Mouse (Mus musculus) forelimb bud, embryonic 11.5 days (tissue): Measurements from ENCODE around the gene Itgam.

Experiments used
- DNase-seq: peaks from one replicate; pipeline ENCODE4 v3.0.0-alpha.2; 2012; ENCODE audit warnings: low read depth, low spot score

Gene Itgam

DNA sequence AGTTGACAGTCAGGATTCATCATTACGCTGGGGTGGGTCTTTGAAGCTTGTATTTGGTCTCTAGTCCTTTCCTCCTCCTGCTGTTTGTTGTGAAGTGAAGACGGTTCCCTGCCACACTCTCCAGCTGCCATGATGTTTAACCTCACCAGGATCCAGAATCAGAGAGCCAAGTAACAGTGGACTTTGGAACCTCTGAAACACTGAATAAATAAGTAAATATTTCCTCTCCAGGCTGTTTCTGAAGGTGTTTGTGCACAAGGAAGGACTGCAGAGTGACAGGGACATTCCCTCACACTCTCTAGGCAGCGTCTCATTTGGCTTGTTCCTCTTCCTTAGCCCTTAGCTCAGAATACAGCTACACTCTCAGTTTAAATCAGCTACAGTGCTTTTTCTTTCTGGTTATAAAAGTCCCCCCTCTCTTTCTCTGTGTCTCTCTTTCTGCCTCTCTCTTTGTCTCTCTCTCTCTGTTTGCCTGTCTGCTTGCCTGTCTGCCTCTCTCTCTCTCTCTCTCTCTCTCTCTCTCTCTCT, 5.5 kb upstream of the Itgam start:
- DNase-seq, result no peak

GRCm38 (mm10) chr7:128057860-128058259, 4.6 kb upstream of the Itgam start:
- DNase-seq, result no peak

DNA sequence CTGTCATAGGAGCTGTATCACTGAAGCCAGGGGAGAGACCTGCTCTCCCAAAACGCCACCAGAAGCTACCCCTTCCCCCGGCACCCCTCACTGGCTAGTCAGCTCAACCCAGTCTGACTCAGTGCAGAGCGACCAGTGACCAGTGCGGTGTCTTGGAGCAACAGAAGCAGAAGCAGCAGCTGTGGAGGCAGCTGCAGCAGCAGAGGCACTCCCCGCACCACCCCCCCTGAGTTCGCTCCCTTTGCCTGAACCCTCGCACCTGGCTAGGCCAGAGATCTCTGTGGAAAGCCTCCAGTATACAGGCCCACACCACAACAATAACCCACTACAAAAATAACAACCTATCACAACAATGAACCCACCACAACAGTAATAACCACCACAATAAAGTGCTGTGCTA, 3.9 kb upstream of the Itgam start:
- DNase-seq, result no peak

GRCm38 (mm10) chr7:128059091-128059490, 3.3 kb upstream of the Itgam start:
- no peak for DNase-seq

DNA sequence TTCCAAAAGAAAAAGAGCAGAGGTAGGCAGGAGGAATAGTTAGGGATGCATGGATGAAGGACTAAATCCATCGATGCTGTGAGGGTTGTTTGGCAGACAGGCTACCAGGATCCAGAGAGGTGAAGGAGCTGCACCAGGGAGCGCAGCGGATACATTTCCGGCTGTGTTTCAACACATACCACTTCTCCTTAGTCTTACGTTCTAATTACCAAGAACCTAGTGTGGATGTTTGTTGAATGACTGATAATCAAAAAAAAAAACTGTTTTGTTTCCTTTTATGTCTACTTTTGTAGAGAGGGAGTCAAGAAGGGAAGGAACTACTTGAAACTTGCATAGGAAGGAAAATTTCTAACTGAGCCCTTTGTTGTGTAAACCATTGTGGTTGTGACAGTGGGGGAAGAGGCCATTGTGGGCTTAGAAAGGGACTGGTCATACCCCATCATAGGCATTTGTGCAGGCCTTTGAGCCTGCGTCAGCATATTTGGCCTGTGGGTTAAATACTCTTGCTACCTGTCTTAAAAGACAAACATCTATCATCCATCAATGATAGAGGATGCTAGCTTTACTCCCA, 856 bp downstream of the Itgam start:
- DNase-seq, result no peak

DNA sequence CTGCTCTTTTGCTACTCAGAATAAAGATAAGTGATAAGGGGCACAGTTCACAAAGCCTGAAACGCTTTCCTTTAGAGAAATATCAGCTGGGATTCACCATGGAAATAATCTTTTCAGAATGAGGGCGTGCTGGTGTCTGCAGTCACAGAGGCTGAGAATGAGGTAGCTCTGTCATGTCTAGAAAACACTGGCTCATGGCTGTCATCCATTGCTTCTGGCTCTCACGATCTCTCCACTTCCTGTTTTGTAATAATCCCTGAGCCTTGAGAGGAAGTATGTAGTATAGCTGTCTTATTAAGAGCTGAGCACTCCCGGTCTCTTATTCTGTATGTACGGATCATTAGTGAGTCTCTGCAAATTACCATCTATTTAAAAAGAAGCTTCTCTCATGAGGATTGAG, 3.1 kb downstream of the Itgam start:
- DNase-seq, result no peak

DNA sequence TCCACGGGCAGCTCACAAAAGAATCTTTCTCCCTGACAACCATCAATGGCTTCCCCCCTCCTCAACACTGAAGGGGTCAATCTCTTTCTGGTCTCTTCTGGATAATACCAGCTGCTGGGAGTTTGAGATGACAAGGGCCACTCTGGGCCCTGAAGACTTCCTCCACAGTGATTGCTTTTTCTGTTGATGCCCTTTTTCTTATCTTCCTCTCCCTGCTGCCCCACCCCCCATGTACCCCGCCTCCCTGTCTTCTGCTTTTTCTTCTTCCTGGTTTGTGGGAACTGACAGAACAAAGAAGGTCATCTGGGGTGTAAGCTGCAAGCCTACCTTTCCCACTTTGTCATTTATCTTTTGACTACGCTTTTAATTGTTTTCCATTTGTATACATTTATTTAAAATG, 5.4 kb downstream of the Itgam start:
- DNase-seq, result no peak

DNA sequence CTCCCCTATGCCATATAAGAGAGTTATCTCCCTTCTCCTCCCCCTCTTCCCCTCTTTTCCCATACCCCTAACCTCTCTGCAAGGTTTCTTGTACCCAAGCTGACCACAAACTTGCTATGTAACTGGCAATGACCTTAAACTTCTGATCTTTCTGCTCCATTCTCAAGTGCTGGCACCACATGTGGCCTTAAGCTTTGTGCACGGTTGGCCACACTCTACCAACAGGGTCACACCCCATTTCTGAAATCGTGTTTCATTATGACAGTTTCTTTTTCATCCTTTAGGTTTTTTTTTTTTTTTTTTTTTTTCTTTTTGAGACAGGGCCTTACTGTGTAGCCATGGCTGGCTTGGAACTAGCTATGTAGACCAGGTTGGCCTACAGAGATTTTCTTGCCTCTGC, 7.4 kb downstream of the Itgam start:
- no peak for DNase-seq

GRCm38 (mm10) chr7:128071816-128072215, 9.4 kb downstream of the Itgam start:
- DNase-seq, result no peak

DNA sequence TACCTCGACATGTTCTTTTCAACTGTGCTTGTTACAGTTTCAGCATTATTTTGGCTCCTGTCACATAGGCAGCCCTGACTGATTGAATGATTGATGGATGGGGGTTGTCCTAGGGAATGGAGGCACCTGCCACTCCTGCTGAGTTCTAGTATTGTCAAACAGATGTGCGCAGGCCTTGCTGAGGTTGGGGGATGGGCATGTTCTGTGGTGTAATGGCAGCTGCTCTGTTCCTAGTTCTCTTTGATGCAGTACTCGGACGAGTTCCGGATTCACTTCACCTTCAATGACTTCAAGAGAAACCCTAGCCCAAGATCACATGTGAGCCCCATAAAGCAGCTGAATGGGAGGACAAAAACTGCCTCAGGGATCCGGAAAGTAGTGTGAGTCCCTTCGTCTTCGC, 17.6 kb downstream of the Itgam start:
- no peak for DNase-seq

GRCm38 (mm10) chr7:128089141-128089540, 26.7 kb downstream of the Itgam start:
- DNase-seq, result no peak

DNA sequence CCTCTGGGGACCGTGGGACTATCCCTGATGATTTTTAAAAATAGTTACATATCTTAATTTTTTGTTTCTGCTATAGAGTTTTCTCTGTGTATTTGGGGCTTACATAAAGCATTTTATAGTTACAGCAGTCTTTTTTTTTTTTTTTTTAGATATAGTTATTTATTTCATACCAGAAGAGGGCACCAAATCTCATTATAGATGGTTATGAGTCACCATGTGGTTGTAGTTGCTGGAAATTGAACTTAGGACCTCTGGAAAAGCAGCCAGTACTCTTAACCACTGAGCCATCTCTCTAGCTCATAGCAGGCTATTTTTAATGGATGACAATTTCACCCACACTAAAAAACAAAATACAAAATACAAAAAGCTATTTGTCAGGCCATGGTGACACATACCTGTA, 35.7 kb downstream of the Itgam start:
- DNase-seq, result no peak

DNA sequence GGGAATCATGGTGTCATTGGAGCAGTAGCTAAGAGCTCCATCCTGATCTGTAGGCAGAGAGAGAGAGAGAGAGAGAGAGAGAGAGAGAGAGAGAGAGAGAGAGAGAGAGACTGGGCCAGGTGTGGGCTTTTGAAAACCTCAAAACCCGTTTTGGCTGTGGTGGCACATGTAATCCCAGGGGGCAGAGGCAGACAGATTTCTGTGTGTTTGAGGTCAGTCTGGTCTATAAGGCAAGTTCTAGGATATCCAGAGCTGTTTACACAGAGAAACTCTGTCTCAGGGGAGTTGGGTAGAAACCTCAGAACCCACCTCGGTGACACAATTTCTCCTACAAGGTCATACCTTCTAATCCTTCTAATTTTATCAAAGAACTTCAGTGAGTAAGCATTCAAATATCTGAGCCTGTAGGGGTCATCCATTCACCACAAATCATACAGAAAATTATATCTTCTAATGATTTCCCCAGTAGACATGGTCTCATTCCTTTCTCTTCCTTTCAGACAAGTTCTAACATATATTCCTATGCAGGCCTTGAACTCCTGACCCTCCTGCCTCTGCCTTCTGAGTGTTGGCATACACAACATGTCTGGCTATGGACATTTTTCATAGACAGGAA, 38.4 kb downstream of the Itgam start:
- DNase-seq, result no peak

DNA sequence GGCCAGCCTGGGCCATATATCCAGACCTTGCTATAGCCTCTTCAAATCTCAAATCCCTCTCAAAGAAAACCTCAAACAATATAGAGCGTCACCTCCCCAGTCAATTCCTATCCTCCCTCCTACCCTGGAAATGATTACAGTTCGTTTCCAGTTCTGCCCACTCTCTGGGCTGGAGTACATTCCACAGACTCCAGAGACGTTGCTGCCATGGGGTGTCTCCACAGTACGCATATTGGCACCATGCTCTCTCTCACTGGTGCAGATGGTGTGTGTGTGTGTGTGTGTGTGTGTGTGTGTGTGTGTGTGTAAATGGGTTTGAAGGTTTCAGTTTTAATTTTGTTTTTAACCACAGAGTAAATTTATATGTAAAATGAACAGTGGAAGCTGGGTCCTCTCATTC, 42.8 kb downstream of the Itgam start:
- DNase-seq, result no peak

DNA sequence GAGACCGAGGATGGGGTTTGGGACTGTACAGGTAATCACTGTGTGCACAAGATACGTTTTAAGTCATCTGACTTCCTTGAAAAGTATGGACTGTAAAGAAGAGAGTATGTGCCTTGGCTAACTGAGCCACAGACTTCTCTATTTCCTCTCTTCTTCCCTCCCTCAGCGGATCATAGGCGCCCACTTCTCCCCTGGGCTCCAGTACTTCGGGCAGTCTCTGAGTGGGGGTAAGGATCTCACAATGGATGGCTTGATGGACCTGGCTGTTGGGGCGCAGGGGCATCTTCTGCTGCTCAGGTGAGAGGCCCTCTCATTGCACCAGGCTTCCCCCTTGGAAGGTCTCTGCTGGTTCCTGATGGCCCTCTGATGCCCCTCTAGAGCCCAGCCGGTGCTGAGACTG, 45.0 kb downstream of the Itgam start:
- DNase-seq, result no peak

DNA sequence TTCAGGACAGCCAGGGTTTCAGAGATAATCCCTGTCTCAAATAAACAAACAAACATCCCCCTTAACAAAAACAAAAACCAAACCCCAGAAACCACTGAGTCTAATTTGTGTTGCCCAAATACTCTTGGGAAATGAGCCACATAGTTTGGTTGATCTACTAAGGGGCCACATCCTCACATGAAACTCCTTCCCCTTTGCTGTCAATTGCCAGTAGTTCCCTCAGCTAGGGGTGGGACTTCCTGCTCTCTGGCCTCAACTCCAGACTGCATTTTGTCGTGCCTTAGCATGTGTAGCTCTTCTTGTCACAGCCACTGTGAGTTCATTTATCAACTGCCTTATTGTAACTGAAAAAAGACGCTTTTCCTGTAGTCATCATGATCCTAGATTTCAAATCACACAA, 47.9 kb downstream of the Itgam start:
- DNase-seq, result no peak

GRCm38 (mm10) chr7:128112131-128112530, 49.7 kb downstream of the Itgam start:
- no peak for DNase-seq

GRCm38 (mm10) chr7:128114371-128115105, 52.1 kb downstream of the Itgam start:
- no peak for DNase-seq

- no peak for DNase-seq
Measured at GRCm38 (mm10) chr7:128115211-128115958, 52.9 kb downstream of the Itgam start.

GRCm38 (mm10) chr7:128116396-128116795, 54.0 kb downstream of the Itgam start:
- DNase-seq, result no peak

DNA sequence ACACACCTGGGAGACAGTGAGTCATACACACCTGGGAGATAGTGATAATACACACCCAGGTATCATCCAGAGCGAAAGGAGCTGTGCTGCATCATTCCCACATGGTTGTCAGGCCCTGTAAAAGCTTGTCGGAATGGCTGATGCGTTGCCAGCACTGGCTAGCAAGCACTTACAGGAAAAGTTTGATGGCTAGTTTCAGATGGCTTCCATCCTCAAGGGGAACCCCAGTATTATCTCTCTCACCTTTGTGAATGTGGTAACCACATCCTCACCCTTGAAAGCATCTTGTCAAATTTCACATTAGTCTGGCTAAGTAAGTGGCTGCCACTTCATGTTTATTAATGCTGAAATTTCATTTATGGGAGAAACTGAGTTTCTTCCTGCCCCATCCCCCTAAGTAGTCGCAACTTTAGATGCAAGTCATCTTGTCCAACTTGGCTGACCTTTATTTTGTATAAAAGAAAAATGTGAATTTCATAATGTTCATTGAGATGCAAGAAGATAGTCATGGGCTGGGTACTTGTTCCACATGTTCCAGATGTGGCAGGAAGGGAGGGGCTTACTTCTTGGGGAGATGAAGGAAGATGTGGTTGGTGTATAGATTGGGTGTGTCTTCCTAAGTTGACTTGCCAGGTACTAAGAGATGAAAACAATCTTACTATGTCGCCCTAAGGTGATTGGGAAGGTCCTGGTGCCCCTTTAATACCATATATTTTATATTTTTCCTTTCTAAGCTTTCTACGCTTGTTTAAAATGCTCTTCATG, 57.5 kb downstream of the Itgam start:
- no peak for DNase-seq
